Mouse (Mus musculus) gastrocnemius, postnatal 4 days (tissue): ENCODE measurements around the gene Gm9513. TPM values are rescaled to one million over a fixed set of nuclear protein-coding genes. Genes with fewer than 3 reads are reported as not detected.

Source experiments
- DNase-seq, 2 experiments: peaks; one replicate each; pipeline ENCODE4 v3.0.0; 2021 to 2022; ENCODE audit warnings: low spot score in 2 of 2, mixed read lengths in 2 of 2
- long read RNA-seq, 2 experiments: library from polyadenylated mRNA; stranded (forward); transcript quantifications; one replicate each; pipeline ENCODE4 v2.0.0; 2021
- total RNA-seq, 2 experiments: library from RNA; stranded (reverse); gene quantifications; 2 replicates each; pipeline ENCODE4 v1.2.3; 2021

Gm9513 gene
- not detected for total RNA-seq
- long read RNA-seq, experiment 1, result 0 reads
- long read RNA-seq, experiment 2, result 0 reads

GRCm38 (mm10) chr9:36475338-36475737 lies at the start of gene Gm9513:
Gm9513 (plus strand) TSS chr9:36475638.
- no peak for DNase-seq

DNA sequence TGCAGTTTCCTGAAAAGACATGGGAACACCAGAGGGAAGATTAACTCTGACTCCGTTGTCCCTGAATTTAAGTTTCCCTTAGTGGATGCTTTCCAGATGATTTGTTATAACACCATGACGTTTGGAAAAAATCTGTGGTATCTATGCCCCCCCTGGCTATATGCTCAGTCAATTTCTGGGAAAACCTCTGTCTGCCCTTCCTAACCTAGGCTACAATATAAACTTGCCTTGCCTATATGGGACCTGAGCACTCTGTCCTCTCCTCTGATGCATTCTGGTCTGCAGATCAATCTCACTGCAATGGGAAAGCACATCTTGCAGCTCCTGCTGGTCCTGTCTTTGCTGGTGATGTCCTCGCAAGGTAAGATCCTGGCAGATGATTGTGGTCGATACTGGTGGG lies 43.9 kb upstream of the Gm9513 start, which contains the start of gene Gm7257:
Gene Gm7257, plus strand, starts transcription at position 301 of the 400 bp plus-strand sequence.
- no peak for DNase-seq

DNA sequence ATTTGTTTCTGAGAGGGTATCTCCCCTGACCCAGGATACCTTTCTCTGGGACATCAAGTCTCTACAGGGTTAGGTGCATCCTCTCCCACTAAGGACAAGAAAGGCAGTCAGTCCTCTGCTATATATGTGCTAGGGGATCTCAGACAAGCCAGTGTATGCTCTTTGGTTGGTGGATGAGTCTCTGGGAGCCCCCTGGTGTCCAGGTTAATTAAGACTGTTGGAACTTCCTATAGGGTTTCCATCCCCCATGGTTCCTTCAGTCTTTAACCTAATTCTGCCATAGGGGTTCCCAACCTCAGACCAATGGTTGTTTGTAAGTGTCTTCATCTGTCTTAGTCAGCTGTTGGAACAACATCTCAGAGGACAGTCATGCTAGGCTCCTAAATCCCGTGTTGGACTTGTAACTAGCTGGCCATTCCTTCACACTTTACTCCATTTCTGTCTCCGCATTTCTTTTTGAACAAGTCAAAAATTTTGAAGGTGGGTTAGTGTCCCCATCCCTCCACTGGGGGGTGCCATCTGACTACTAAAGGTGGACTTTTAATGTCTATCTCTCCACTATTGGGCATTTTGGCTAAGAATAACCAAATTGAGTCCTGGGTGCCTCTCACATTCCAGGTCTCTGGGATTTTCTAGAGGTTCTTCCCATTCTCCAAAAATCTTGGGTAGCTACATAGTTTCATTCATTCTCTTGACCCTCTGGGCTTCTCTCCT lies 40.2 kb upstream of the Gm9513 start:
- DNase-seq, result no peak

DNA sequence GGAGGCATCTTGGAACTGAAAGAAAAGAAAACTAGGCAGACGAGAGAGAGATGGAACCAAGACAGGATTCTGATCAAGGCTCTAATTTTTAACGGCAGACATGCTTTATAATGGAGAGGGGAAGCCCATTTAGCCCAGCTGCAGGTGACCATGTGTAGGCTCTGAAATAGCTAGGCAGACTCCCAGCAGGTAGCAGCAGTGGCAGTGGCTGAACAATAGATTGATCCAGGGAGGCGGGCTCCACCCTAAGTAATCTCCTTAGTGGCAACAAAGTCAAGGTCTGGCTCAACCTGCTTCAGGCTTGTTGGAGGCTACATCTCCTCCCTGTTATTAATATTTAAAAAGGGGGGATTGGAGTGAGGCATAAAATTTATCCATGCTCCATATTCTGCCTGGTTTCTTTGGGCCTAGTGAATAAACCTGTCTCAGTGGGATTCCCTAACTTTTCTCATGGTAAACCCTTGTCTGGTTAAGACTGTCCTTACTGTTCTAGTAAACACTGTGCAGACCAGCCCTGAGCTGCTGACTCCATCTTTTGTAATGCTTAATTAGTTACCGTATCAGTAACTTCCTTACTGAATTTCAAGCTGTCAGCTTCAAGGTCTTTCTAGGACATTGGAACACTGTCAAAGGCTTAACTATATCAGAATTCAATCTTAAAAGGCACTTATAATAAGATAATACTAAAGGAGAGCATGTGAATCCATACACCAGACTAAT lies 19.2 kb downstream of the Gm9513 start:
- DNase-seq, result no peak

- no peak for DNase-seq
Observed at GRCm38 (mm10) chr9:36495824-36496223, 20.4 kb downstream of the Gm9513 start.

GRCm38 (mm10) chr9:36504211-36504610 lies 28.8 kb downstream of the Gm9513 start:
- no peak for DNase-seq

Other genes with a start within 250 kb of the Gm9513 start
- gene Gm7257, start 43.8 kb upstream of the Gm9513 start, total RNA-seq, result not detected
- gene Gm5615, start 66.3 kb downstream of the Gm9513 start, total RNA-seq, result not detected
- gene Gm17689, start 107.0 kb downstream of the Gm9513 start, total RNA-seq, result not detected
- not detected for gene A630095E13Rik, start 167.7 kb downstream of the Gm9513 start, total RNA-seq
- not detected for gene Acrv1, start 217.6 kb downstream of the Gm9513 start, total RNA-seq